21 mouse cellular contexts compared by ENCODE assay signal in genomic region chr2:73453085-73453484, GRCm38 (mm10).
A peak's percentile ranks its signal among the peaks of the same experiment; 100 is the strongest.
DNase-seq lines count a peak whose midpoint lies in the region; ATAC-seq and TF ChIP-seq lines count a peak whose summit lies in the region.
"Had no signal": no experiment of that assay in that cellular context is flagged by ENCODE, and none has a peak within 500 bp of the region (broad histone marks: within the 10 kb centered on the region; RNA-seq: fewer than 3 reads in every experiment).

No protein-coding gene starts in this region.

- TF ChIP-seq CTCF in gastrocnemius, adult 2 months (IDR thresholded peaks at IDR 0.05) = no peak
- TF ChIP-seq CTCF in lung, embryonic 14.5 days (IDR thresholded peaks at IDR 0.05; ENCODE audit: low read depth) = no peak
- no peak for TF ChIP-seq CTCF in bone marrow macrophage, adult 2 months (IDR thresholded peaks at IDR 0.05; ENCODE audit: low read depth, low read length)
- no peak for TF ChIP-seq CTCF in liver, postnatal 0 days (IDR thresholded peaks at IDR 0.05; ENCODE audit: low read depth)

- 0 out of 2 replicates have a peak, but pooled peaks cover 4% of the 10 kb centered on the region for H3K4me1 ChIP-seq in lung, embryonic 14.5 days (ENCODE audit: insufficient read depth)
- peaks cover 60% of the 10 kb centered on the region for H3K4me1 ChIP-seq in bone marrow macrophage, adult 2 months (ENCODE audit: control insufficient read depth, insufficient read depth, low read length)
- peaks cover 30% of the 10 kb centered on the region for H3K4me1 ChIP-seq in liver, postnatal 0 days (ENCODE audit: insufficient read depth)

- WGBS in lung, embryonic 14.5 days = 47% methylated on average over 5 of the region's 5 CpGs
- 61% methylated on average over 5 of the region's 5 CpGs for WGBS in liver, postnatal 0 days (ENCODE audit: insufficient replicate concordance)

- DNase-seq in gastrocnemius, adult 2 months = peak; percentile 49
- no peak for DNase-seq in gastrocnemius, postnatal 25 days
- peak; percentile 42 for DNase-seq in lung, embryonic 14.5 days
- DNase-seq in lung, postnatal 36 days = no peak
- no peak for DNase-seq in liver, postnatal 0 days
- DNase-seq in frontal cortex, adult 2 months (ENCODE audit: extremely low spot score in 1 of 2, low spot score in 1 of 2) = no peak
- no peak for DNase-seq in heart, postnatal 10 days
- DNase-seq: adrenal gland, postnatal 14 days; cerebellum, adult 9-10 months; heart, adult 2 months; kidney, postnatal 10 days; lung, postnatal 10 days; right cerebral cortex, postnatal 14 days had no signal

- TF ChIP-seq EP300 in liver, postnatal 0 days (IDR thresholded peaks at IDR 0.05; ENCODE audit: low read depth) = no peak

- H3K27ac ChIP-seq in gastrocnemius, adult 2 months = peak overlapping the region; percentile 54; the same call in 1 of the 2 replicates
- H3K27ac ChIP-seq in lung, embryonic 14.5 days (ENCODE audit: low read depth) = no peak overlapping the region
- H3K27ac ChIP-seq in bone marrow macrophage, adult 2 months (ENCODE audit: insufficient read depth, low read depth, low read length) = peak overlapping the region; percentile 73
- H3K27ac ChIP-seq in liver, postnatal 0 days (ENCODE audit: low read depth) = peak overlapping the region; percentile 71; the same call in 1 of the 2 replicates
- H3K27ac ChIP-seq: embryonic facial prominence, embryonic 13.5 days; forebrain, embryonic 10.5 days; heart, adult 2 months; hindbrain, embryonic 12.5 days; left cerebral cortex, adult 2 months; midbrain, embryonic 10.5 days; neural tube, embryonic 13.5 days had no signal

- H3K36me3 ChIP-seq in lung, embryonic 14.5 days (ENCODE audit: insufficient read depth) = no peaks in the 10 kb centered on the region
- H3K36me3 ChIP-seq in liver, postnatal 0 days (replicated peaks; ENCODE audit: insufficient read depth, low read length) = no peaks in the 10 kb centered on the region; the same call in 1 of the 2 replicates
- H3K36me3 ChIP-seq: embryonic facial prominence, embryonic 13.5 days; forebrain, embryonic 10.5 days; hindbrain, embryonic 12.5 days; midbrain, embryonic 10.5 days; neural tube, embryonic 13.5 days had no signal

- H3K9ac ChIP-seq in lung, embryonic 14.5 days = no peak overlapping the region
- H3K9ac ChIP-seq in liver, postnatal 0 days (replicated peaks) = no peak overlapping the region
- H3K9ac ChIP-seq: embryonic facial prominence, embryonic 13.5 days; hindbrain, embryonic 12.5 days; neural tube, embryonic 13.5 days had no signal

- no peaks in the 10 kb centered on the region for H3K27me3 ChIP-seq in lung, embryonic 14.5 days (ENCODE audit: insufficient read depth, low read length)
- no peaks in the 10 kb centered on the region for H3K27me3 ChIP-seq in liver, postnatal 0 days (ENCODE audit: insufficient read depth, low read length)
- H3K27me3 ChIP-seq: embryonic facial prominence, embryonic 13.5 days; hindbrain, embryonic 12.5 days; neural tube, embryonic 13.5 days had no signal

- no peaks in the 10 kb centered on the region for H3K9me3 ChIP-seq in lung, embryonic 14.5 days (ENCODE audit: low read depth, low read length)
- no peaks in the 10 kb centered on the region for H3K9me3 ChIP-seq in liver, postnatal 0 days (ENCODE audit: low read length)
- H3K9me3 ChIP-seq: embryonic facial prominence, embryonic 13.5 days; forebrain, embryonic 10.5 days; hindbrain, embryonic 12.5 days; midbrain, embryonic 10.5 days; neural tube, embryonic 13.5 days had no signal

- intact Hi-C loops in gastrocnemius, adult 2 months (cut with DNase I) = no loop called here
- intact Hi-C loops in heart, postnatal 10 days (cut with DNase I) = no loop called here

- TF ChIP-seq POLR2A in bone marrow macrophage, adult 2 months (IDR thresholded peaks at IDR 0.05; ENCODE audit: borderline replicate concordance, low read depth, low read length) = no peak

- H3K4me2 ChIP-seq in lung, embryonic 14.5 days = no peak overlapping the region
- peak overlapping the region; percentile 19; the same call in 1 of the 2 replicates for H3K4me2 ChIP-seq in liver, postnatal 0 days (ENCODE audit: low read depth, low read length)
- H3K4me2 ChIP-seq: embryonic facial prominence, embryonic 13.5 days; hindbrain, embryonic 12.5 days; neural tube, embryonic 13.5 days had no signal

- ATAC-seq in lung, embryonic 14.5 days (ENCODE audit: insufficient read depth) = peak; percentile 58; the same call in 1 of the 2 replicates
- ATAC-seq in liver, postnatal 0 days = no peak
- ATAC-seq: intestine, postnatal 0 days had no signal

- no peak overlapping the region for H3K4me3 ChIP-seq in gastrocnemius, adult 2 months
- H3K4me3 ChIP-seq in lung, embryonic 14.5 days (ENCODE audit: low read depth, low read length) = no peak overlapping the region
- peak overlapping the region; percentile 30 for H3K4me3 ChIP-seq in bone marrow macrophage, adult 2 months (ENCODE audit: insufficient read depth, low read length)
- H3K4me3 ChIP-seq in liver, postnatal 0 days (ENCODE audit: low read depth, low read length) = no peak overlapping the region
- H3K4me3 ChIP-seq: embryonic facial prominence, embryonic 13.5 days; forebrain, embryonic 10.5 days; heart, adult 2 months; hindbrain, embryonic 12.5 days; left cerebral cortex, adult 2 months; midbrain, embryonic 10.5 days; neural tube, embryonic 13.5 days had no signal

Comparison
In these comparisons a context has a peak if more than half of its experiments do, and no peak if none do; other contexts are left out.
1. DNase-seq: peak in gastrocnemius, adult 2 months (single experiment) and lung, embryonic 14.5 days (single experiment); none in gastrocnemius, postnatal 25 days (single experiment), lung, postnatal 36 days (single experiment), liver, postnatal 0 days (single experiment), frontal cortex, adult 2 months (0 of 2) and heart, postnatal 10 days (0 of 2).